Mouse (Mus musculus) CH12.LX (cell line): ENCODE measurements at regions not wholly inside any gene's neighbourhood (a gene's known extent, or its start where the extent isn't known, plus 50 kb on each side); places are given as distances from the start of the nearest gene placed in this dataset.

ENCODE experiments used
- DNase-seq: peaks from one replicate; pipeline ENCODE4 v3.0.0-alpha.2; 2013; ENCODE audit errors: extremely low read depth
- H3K27ac ChIP-seq: 2 replicates; pipeline ENCODE4 v1.5.1; 2012; ENCODE audit warnings: low read depth, mild to moderate bottlenecking, control low read depth, moderate library complexity; ENCODE audit not compliant: insufficient read depth
- H3K27me3 ChIP-seq: replicated peaks from 2 replicates; pipeline ENCODE3; 2012; ENCODE audit warnings: inconsistent platforms
- H3K36me3 ChIP-seq, 2 experiments: replicated peaks in 1 of 2; 2 replicates each; pipeline versions ENCODE3 to v1.6.1; 2012; ENCODE audit warnings: inconsistent platforms in 1 of 2, low read length in 1 of 2, mild to moderate bottlenecking in 1 of 2, mixed read lengths in 1 of 2, moderate library complexity in 1 of 2; ENCODE audit not compliant: control insufficient read depth in 1 of 2, insufficient read depth in 1 of 2
- H3K4me1 ChIP-seq, 2 experiments: 2 replicates each; pipeline ENCODE4 v1.6.1; 2012; ENCODE audit warnings: inconsistent platforms in 1 of 2, moderate library complexity in 1 of 2; ENCODE audit not compliant: insufficient read depth in 2 of 2, control insufficient read depth in 1 of 2
- H3K4me2 ChIP-seq: 2 replicates; pipeline ENCODE4 v1.6.1; 2012; ENCODE audit warnings: low read depth, mild to moderate bottlenecking, control low read depth; ENCODE audit not compliant: poor library complexity, insufficient read depth, severe bottlenecking
- H3K4me3 ChIP-seq, 3 experiments: fragments of 150-350 bp in 1 of 3; sonication (generic) in 1 of 3; replicated peaks in 1 of 3; 2 replicates each; pipeline versions ENCODE3 to v1.5.1; 2011 to 2012; ENCODE audit warnings: low read depth in 2 of 3, low read length in 2 of 3, mild to moderate bottlenecking in 2 of 3, moderate library complexity in 2 of 3, control low read depth in 1 of 3, improper control_type of control experiment in 1 of 3, inconsistent platforms in 1 of 3, mixed read lengths in 1 of 3; ENCODE audit not compliant: poor library complexity in 1 of 3
- H3K79me2 ChIP-seq: replicated peaks from 2 replicates; pipeline ENCODE4 v1.6.1; 2012; ENCODE audit warnings: mild to moderate bottlenecking, moderate library complexity; ENCODE audit not compliant: control insufficient read depth, poor library complexity, insufficient read depth, severe bottlenecking; ENCODE audit errors: extremely low read depth
- H3K9ac ChIP-seq: 2 replicates; pipeline ENCODE4 v1.6.1; 2012; ENCODE audit warnings: low read depth, mild to moderate bottlenecking, control low read depth, moderate library complexity; ENCODE audit not compliant: insufficient read depth
- H3K9me3 ChIP-seq: replicated peaks from 2 replicates; pipeline ENCODE3; 2012; ENCODE audit warnings: low read length, inconsistent platforms, mixed read lengths
- BHLHE40 ChIP-seq: IDR thresholded peaks from 2 replicates; pipeline ENCODE4 v1.6.1; 2011; ENCODE audit warnings: mild to moderate bottlenecking, low read depth, low read length, improper control_type of control experiment
- CHD1 ChIP-seq: IDR thresholded peaks from 2 replicates; pipeline ENCODE4 v1.6.1; 2012; ENCODE audit warnings: low read depth, low read length, improper control_type of control experiment, inconsistent platforms
- E2F4 ChIP-seq: IDR thresholded peaks from 2 replicates; pipeline ENCODE4 v1.6.1; 2011; ENCODE audit warnings: low read depth, low read length, improper control_type of control experiment; ENCODE audit not compliant: insufficient replicate concordance
- GABPA ChIP-seq: IDR thresholded peaks from 2 replicates; pipeline ENCODE4 v1.6.1; 2012; ENCODE audit warnings: low read depth, low read length, improper control_type of control experiment, inconsistent platforms; ENCODE audit not compliant: insufficient replicate concordance
- JUN ChIP-seq: IDR thresholded peaks from 2 replicates; pipeline ENCODE4 v1.6.1; 2011; ENCODE audit warnings: low read depth, mild to moderate bottlenecking, low read length, improper control_type of control experiment, moderate library complexity; ENCODE audit not compliant: insufficient read depth
- MAX ChIP-seq: IDR thresholded peaks from 2 replicates; pipeline ENCODE4 v1.6.1; 2011; ENCODE audit warnings: low read length, improper control_type of control experiment
- MYC ChIP-seq: IDR thresholded peaks from 2 replicates; pipeline ENCODE4 v1.6.1; 2011; ENCODE audit warnings: low read depth, mild to moderate bottlenecking, improper control_type of control experiment, low read length
- NELFE ChIP-seq: IDR thresholded peaks from 2 replicates; pipeline ENCODE4 v1.6.1; 2011; ENCODE audit warnings: low read depth, low read length, improper control_type of control experiment
- NRF1 ChIP-seq: IDR thresholded peaks from 2 replicates; pipeline ENCODE4 v1.6.1; 2014; ENCODE audit warnings: low read depth, mild to moderate bottlenecking, inconsistent platforms, low read length, improper control_type of control experiment, moderate library complexity
- PAX5 ChIP-seq: IDR thresholded peaks from 2 replicates; pipeline ENCODE4 v1.6.1; 2012; ENCODE audit warnings: low read length, inconsistent platforms, mixed read lengths
- POLR2A ChIP-seq: IDR thresholded peaks from 2 replicates; pipeline ENCODE4 v1.6.1; 2011; ENCODE audit warnings: low read depth, mild to moderate bottlenecking, improper control_type of control experiment, low read length
- POLR2AphosphoS2 ChIP-seq: IDR thresholded peaks from 2 replicates; pipeline ENCODE4 v1.6.1; 2011; ENCODE audit warnings: low read depth, low read length, improper control_type of control experiment
- RCOR1 ChIP-seq: conservative IDR thresholded peaks from 2 replicates; pipeline ENCODE4 v1.6.1; 2012; ENCODE audit warnings: low read depth, mild to moderate bottlenecking, inconsistent platforms, low read length, improper control_type of control experiment
- UBTF ChIP-seq: IDR thresholded peaks from 2 replicates; pipeline ENCODE4 v1.6.1; 2012; ENCODE audit warnings: low read depth, mild to moderate bottlenecking, inconsistent platforms, low read length, improper control_type of control experiment, moderate library complexity
- USF1 ChIP-seq: IDR thresholded peaks from 2 replicates; pipeline ENCODE4 v1.6.1; 2014; ENCODE audit warnings: low read depth, mild to moderate bottlenecking, inconsistent platforms, low read length, improper control_type of control experiment
- ZMIZ1 ChIP-seq: IDR thresholded peaks from 2 replicates; pipeline ENCODE4 v1.6.1; 2012; ENCODE audit warnings: low read depth, mild to moderate bottlenecking, inconsistent platforms, low read length, improper control_type of control experiment
- ZNF384 ChIP-seq: IDR thresholded peaks from 2 replicates; pipeline ENCODE4 v1.6.1; 2012; ENCODE audit warnings: low read depth, low read length, improper control_type of control experiment, inconsistent platforms
- dilution Hi-C: fragments of 300-500 bp; cut with MboI; formaldehyde crosslinking; loops from 2 replicates; pipeline ENCODE4 v1.14.3; 2020; ENCODE audit warnings: low sequenced_read_pairs; ENCODE audit not compliant: extremely low pct_unique_long_range_greater_than_20kb, extremely low pct_ligation_motif_present
- in situ Hi-C: fragments of 300-500 bp; cut with MboI; formaldehyde crosslinking; loops from 3 replicates; pipeline ENCODE4 v1.14.3; 2019; ENCODE audit warnings: low sequenced_read_pairs, low pct_ligation_motif_present, low pct_unique_long_range_greater_than_20kb, mixed read lengths

- Histone ChIP-seq H3K4me3 (no peak overlapping the region), H3K27me3 (no peaks in the 10 kb centered on the region), H3K9ac (no peak overlapping the region), H3K4me1 (peaks cover 2 to 5% of the 10 kb centered on the region in 2 experiments; a peak in 1 of 4 replicates), H3K9me3 (no peaks in the 10 kb centered on the region), H3K27ac (no peak overlapping the region)
- in situ Hi-C loops: no loop called here
- dilution Hi-C loops: no loop called here
- TF ChIP-seq BHLHE40 (no peak), USF1 (no peak), GABPA (no peak), MAX (no peak), PAX5 (no peak), UBTF (no peak), POLR2A (no peak), E2F4 (no peak), MYC (no peak), ZNF384 (no peak), NRF1 (no peak), RCOR1 (no peak)
- TF ChIP-seq, all 38 proteins: peak for 0
- DNase-seq: no peak
- Histone ChIP-seq H3K79me2 (no peaks in the 10 kb centered on the region), H3K36me3 (no peaks in the 10 kb centered on the region), H3K4me2 (no peak overlapping the region)
These were observed 123.0 kb upstream of the 4931429L15Rik start for GRCm38 (mm10) chr9:46442739-46443181.

- Histone ChIP-seq H3K79me2 (no peaks in the 10 kb centered on the region), H3K9ac (no peak overlapping the region), H3K4me2 (no peak overlapping the region), H3K27ac (no peak overlapping the region)
- in situ Hi-C loops: no loop called here
- TF ChIP-seq CHD1: no peak
- TF ChIP-seq RCOR1: no peak
- no peak for TF ChIP-seq POLR2AphosphoS2
- TF ChIP-seq ZMIZ1: no peak
- TF ChIP-seq, all 38 proteins: peak for 0
- no peak for DNase-seq
- dilution Hi-C loops: no loop called here
- Histone ChIP-seq H3K27me3 (no peaks in the 10 kb centered on the region), H3K9me3 (peaks cover 12% of the 10 kb centered on the region), H3K4me3 (no peak overlapping the region), H3K36me3 (no peaks in the 10 kb centered on the region), H3K4me1 (no peaks in the 10 kb centered on the region)
These were observed 120.4 kb upstream of the 4931429L15Rik start for GRCm38 (mm10) chr9:46440226-46440625.

GRCm38 (mm10) chr9:46434700-46435099, 114.9 kb upstream of the 4931429L15Rik start:
- in situ Hi-C loops: no loop called here
- H3K79me2 ChIP-seq: no peaks in the 10 kb centered on the region
- no peak for TF ChIP-seq JUN
- TF ChIP-seq NELFE: no peak

More at GRCm38 (mm10) chr9:46434700-46435099, 114.9 kb upstream of the 4931429L15Rik start:
- no peak overlapping the region for H3K9ac ChIP-seq
- H3K36me3 ChIP-seq: no peaks in the 10 kb centered on the region
- peaks cover 17% of the 10 kb centered on the region for H3K9me3 ChIP-seq
- no peak overlapping the region for H3K4me3 ChIP-seq
- H3K4me1 ChIP-seq: no peaks in the 10 kb centered on the region
- no peak overlapping the region for H3K27ac ChIP-seq
- H3K27me3 ChIP-seq: no peaks in the 10 kb centered on the region
- dilution Hi-C loops: no loop called here
- H3K4me2 ChIP-seq: no peak overlapping the region
- DNase-seq: no peak
